Mouse (Mus musculus) cerebellum, adult 2 months (tissue): ENCODE results near the gene Cd80.

ENCODE experiments used
- CTCF ChIP-seq: fragments of 200-500 bp; IDR thresholded peaks from 2 replicates; pipeline ENCODE4 v1.5.1; 2011; ENCODE audit warnings: low read depth, mild to moderate bottlenecking, control low read depth, low read length, moderate library complexity, borderline replicate concordance; ENCODE audit not compliant: insufficient read depth
- POLR2A ChIP-seq: fragments of 200-500 bp; IDR thresholded peaks from 2 replicates; pipeline ENCODE4 v1.6.1; 2011; ENCODE audit warnings: low read length, control low read depth, borderline replicate concordance; ENCODE audit not compliant: insufficient read depth

GRCm38 (mm10) chr16:38455511-38456418 is at the start of gene Cd80:
- no peak for TF ChIP-seq POLR2A
- TF ChIP-seq CTCF: no peak
